Mouse (Mus musculus) layer of hippocampus, adult 8-10 months (tissue): Measurements from ENCODE around the gene Zfhx3. TPM values are rescaled to one million over a fixed set of nuclear protein-coding genes. Genes with fewer than 3 reads are reported as not detected.

ENCODE experiments used
- DNase-seq, 2 experiments: peaks; one replicate each; pipeline ENCODE4 v3.0.0; 2022; ENCODE audit warnings: low spot score in 2 of 2
- total RNA-seq, 4 experiments: library from RNA; stranded (reverse); gene quantifications; 2 replicates each; pipeline ENCODE4 v1.2.4; 2022

Gene Zfhx3
- total RNA-seq, 4 experiments from 2014 or later: 4.5 to 7.6 (median 6.7) TPM

DNA sequence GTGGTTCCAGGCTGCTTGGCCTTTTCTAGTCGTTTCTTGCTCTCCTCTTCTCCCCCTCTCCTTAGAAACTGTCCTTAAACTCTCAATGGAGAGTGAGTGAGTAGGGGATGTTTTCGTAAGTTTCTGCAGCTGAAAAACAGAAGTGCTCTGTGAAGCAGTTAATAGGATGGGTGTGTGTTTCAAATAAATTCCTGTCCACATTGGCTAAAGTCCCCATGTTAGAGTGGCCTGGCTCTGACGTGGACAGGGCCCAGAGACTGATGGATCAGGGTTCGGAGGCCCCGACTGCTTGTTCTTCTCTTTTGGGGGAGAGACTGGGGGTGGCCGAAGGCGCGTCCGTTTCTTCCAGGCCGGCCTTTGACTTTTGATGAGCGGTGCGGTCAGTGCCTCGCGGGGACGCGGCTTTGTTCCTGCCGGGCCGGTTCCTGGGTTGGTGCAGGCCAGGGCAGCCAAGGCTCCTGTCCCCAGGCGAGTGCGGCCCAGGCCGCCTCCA lies 771.7 kb downstream of the Zfhx3 start:
- DNase-seq: no peak

DNA sequence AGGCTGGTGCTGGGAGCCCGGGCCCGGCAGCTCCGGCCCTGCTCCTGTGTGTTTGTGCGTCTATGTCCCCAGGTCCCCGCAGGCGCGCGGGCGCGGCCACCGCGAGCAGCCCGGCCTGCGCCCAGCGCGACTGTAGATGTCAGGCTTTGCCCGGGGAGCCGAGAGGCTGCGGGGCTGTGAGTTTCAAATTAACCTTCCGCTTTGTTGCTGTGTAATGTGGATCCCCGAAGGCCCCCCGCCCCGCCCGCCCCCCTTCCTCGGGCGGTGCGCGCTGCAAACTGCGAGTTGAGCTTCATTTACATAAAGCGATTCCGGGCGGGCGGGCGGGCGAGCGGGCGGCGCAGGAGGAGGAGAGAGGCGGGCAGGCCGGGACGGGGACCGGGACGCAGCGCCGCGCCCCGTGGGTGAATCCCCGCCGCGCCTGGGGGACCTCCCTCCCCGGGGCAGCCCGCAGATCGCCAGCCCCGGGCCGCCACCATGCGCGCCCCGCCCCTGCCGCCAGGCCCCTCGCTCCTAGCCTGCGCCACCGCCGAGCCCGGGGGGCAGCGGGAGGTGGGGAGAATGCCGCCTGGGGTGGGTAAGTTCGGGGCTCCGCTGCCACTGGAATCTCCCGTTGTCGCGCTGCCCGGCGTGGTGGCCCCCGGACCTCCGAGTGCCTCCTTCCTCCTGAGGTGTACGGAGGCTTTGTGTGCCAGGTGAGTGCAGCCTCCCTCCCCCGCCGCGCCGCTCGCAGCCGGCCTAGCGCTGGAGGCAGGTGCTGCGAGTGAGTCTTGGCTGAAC lies 772.4 kb downstream of the Zfhx3 start:
- DNase-seq: no peak

DNA sequence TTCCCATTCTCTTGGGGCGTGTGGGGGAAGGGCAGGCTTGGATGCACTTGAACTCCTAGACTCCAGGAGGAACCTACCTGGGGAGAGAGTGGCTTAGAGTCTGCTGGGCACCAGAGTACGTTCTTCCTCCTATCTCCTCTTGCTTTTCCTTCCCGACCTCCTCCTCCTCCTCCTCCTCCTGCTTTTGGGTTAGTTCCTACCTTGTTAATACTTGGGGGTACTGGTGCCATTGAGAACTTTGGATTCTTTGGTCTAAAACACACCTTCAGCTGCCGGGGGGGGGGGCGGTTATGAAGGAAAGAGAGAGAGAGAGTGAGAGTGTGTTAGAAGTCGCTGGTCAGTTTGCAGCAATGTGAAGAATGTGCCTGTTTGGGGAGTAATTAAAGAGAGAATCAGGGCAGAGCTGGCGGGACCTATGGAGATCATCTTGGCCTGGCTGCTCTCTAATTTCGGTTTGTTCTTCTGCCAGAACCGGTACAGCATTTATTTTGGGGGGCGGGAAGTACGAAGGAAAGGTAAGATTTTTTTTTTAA lies 773.0 kb downstream of the Zfhx3 start:
- no peak for DNase-seq

DNA sequence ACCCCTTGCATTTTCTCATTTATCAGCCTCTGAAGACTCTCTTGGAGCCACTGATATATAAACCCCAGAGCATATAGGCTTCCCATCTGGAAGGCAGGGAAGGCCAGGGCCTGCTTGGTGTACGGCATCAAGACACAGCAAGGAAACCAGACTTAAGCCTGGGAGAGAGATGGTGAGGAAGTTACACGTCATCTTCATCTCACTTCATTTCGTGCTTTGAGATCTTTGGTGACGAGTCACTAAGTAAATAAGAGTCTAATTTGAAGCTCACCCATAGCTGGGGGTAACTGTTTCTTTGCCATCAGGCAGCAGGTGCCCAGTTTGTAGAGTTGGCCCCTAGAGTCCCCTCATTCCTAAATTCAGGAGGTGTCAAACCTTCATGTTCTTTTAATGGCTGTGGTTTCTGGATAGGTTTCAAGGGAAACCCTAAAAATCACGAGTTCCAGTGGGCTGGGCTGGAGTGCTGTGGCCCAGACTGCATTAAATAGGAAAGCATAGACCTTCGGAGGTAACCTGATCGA lies 773.9 kb downstream of the Zfhx3 start:
- no peak for DNase-seq

DNA sequence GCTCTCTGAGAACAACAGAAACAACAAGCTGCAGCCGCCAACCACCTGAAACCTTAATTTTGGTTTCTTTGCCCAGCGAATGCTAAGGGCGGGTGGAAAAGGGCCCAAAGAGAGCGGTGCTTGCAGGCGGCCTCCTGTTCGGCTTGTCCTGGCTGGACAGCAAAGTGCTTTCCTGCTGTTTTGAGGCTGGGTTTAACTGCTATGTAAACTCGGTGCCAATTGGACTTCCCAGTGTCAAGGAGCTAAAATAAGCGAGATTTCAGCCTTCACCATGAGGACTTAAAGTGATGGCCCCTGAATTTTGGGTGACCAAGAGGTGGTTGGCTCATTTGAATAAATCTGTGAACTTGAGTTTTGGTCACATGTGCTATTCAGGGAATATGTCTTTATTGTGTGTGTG lies 775.1 kb downstream of the Zfhx3 start:
- no peak for DNase-seq

DNA sequence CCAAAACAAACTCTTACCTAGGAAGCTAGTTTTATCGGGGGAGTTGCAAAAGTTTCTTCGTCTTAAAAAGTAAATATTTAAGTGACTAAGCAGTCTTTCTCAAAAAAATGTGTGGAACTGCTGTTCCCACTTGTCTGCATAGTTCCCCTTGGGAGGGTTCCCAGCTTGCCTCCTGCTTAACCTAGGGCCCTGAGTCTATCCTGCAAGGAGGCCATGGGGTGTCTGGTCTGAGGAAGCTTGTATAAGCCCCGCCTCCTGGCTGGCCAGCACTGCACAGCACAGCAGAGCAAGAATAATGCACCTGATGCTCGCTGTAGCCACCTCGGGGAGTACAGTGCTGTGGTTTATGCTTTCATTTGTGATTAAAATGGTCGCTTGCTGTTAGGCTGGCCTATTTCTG lies 775.6 kb downstream of the Zfhx3 start:
- DNase-seq: no peak

DNA sequence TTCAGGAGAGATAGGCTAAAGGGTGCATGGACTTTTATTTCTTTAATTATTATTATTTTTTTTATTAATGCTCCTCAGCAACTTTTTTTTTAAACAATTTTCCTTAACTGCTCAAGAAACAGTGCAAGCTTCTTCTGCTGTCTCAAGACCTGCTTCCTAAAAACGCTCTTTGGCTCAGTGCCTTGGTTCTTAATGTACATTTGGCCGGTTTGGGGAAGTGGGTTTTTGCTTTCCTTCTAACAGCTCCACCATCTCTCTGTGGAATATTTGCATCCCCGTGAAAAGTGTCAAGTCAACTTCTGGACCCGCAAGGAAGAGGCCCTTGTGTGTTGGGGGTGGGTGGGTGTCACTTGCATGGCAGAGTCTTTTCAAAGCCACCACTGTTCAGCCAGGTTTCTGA lies 778.4 kb downstream of the Zfhx3 start:
- no peak for DNase-seq

DNA sequence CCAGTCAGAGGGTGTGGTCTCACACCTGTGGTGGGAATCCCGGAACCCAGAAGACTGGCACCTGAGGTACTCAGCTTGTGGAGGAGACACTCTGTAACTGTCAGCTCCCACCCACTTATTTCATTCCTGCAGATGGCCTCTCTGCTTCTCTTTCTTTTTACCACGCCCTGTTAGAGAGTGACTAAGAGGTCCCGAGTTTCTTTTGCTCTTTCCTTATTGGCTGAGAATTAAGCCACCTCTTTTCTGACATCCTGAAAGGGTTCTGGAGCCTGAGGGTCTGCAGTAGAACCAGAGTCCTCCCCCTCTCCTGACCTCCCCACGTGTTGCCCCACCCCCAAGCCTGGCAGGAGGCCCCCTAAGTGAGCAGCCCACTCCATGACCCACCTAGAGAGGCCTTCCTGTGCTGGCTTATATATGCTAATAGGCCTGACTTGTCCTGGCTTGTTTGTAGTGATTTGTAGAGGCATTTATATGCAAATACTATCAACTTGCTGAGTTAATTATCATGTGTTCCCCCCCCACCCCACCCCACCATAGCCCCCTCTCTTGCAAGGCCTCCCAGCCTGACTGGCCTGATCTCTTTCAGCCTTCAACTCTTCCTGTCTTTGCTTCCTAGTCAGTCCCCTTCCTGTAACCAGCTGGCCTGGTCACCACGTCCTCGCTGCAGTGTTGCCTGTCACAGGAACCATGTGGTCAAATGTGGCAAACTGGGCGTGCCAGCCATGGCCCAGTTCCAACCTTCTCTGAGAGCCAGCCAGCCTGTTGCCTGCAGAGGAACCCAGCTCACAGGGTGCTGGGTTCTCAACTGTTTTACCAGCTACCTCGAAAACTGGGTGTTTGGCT lies 780.4 kb downstream of the Zfhx3 start:
- peak; percentile 20 to 36 for DNase-seq

DNA sequence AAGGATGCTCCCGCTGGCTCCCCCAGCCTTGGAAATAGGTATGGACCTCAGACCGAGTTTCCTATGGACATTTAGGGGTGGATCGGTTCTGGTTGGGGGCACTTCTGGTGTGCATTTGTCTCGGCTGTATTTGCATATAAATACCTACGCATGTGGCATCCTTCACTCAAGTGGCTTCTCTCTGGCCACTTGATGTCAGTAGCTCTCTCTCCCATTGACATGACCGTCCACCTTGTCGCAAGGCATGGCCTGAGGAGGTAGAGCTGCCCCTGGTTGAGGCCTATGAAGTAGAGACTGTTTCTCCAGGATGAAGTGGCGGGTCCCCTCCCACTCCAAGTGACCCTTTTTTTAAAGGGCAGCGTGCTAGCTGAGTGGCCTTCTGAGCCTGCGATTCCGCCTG lies 781.2 kb downstream of the Zfhx3 start:
- no peak for DNase-seq

DNA sequence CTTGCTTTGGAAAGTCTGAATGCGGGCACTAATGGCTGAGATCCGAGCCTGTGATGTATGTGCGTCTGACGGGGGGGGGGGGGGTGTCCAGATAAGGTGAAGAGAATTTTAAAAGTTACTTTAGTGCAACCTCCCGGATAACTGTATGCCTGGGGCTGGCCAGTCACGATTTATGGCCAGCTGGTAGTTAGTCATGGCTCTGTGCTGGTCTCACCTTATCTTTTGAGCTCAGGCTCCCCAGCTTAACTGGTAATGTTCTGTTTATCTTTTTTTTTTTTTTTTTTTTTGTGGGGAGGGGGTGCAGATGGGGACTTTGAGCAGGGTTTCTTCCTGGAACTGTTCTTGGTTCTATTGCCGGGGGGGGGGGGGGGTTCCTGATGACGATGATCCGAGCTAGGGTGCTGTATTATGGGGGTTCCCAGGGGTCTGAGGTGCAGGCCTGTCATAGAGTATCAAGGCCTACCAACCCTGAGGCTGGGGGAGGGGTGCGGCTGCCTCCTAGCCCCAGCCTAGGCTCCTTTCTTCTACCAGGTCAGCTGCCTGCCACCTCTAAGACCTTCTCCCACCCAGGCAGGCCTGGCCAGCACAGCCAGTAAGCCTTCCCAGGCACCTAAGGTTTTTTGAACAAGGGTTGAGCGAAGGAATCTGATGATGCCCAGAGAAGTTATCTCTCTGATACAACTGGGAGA lies 782.5 kb downstream of the Zfhx3 start:
- DNase-seq: no peak

DNA sequence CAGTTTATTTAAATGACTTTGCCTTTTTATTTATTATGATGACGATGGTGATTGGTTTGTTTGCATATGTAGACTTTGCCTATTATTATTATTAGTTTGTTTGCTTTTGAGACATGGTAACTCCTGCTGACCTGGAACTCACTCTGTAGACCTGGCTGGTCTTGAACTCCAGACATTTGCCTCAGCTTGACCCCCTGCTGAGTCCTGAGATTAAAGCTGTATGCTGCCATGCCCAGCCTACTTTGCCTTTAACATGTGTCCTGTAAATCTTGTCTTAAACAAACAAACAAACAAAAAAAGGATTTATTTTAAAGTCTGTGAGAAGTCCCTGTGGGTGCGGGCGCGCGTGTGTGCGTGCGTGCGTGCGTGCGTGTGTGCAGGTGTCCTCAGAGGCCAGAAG lies 783.2 kb downstream of the Zfhx3 start:
- no peak for DNase-seq

DNA sequence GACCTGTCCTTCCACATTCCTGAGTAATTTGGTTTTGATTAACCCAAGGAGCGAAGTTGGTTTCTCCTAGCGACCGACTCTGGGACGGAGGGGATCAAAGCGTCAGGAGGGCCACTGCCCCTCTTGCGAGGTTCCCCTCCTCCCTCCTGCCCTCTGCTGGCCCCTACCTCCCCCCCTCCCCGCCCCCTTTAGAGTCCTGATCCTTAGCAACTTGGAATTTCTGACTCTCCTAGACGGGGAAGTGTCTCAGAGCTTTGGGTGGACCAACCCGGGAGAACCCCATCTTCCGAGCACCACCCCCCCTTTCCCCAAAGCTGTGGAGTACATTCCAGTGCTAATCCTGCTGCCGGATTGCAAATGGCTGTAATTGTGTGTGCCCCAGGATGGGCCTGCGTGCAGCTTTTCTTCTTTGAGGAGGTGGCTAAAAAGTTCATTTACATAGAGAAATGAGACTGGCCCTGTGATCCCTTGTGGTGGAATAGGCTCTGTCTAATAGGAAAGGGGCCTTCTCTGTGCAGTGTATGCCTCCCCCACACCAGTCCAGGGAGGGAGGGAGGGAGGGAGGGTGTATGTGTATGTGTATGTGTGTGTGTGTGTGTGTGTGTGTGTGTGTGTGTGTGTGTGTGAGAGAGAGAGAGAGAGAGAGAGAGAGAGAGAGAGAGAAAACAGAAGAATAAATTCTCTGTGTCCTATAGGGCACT lies 784.2 kb downstream of the Zfhx3 start:
- no peak for DNase-seq

DNA sequence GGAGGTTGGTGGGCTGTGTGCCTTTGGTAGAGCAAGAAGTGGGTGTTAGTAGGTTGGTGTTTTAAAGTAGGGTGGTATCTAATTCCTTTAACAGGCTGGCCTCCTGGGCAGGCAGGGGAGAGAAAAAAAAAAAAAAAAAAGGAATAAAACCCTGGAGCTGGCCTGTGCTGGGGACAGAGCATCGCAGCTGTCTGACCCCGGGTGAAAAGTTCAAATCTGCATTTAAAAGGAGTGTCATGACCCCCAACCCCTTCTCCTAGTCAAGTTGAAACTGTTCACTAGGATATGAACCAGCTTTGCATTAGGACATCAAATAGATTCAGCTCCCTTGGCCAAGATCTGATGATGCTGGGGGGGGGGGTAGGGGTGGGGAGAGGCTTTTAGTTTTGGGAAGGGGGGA lies 786.7 kb downstream of the Zfhx3 start:
- no peak for DNase-seq

DNA sequence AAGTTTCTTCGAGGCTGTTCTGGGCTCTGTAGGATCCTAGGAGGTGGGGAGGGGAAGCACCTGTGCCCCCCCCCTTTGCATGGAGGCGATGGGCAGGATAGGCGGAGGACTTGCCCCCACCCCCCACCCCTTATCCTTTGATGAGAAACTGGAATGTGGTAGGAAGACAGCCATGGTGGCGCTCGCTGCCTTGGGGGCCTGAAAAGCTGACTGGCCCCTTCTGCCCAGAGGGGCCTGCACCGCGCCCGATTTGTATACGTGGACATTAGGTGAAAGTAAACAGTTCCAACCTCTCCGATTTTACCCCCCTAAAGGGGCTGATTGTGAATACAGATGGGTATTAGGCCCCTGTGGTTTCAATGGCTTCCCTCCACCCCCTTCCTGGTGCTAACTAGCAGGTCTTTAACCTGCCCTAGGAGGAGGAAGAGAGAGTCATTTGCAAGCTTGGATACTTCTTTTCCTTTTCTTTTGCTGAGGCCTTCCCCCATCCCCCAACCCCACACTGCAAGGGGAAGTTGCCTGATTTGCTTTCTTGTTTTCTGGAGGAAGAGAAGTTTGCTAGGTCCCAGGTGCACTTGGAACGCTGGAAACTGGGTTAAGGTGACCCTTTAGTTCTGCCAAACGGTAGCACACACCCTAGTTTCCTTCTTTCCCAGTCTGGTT lies 787.4 kb downstream of the Zfhx3 start:
- no peak for DNase-seq

DNA sequence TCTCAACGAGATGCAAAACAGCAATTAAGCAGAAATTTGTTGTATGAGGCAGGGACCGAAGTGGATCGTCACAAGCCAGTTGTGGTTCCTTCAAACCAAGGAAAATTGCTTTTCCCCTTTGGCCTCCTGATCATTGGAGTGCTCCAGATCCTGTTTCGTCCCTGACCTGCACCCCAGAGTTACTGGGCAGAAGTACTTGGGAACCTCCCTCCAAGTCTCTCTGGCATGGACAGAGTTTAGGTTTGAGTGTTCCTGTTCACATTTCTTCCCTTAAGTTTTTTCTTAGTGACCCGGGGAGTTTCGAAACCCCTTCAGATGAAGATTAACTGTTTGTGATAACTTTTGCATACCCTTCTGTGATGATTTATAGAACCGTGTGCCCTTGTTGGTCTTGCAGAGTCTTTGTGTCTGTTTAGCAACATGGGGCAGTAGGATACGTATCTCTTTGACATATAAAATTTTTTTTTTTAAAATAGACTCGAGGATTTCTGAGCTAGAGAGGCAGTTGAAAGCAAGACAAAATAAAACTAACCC lies 788.5 kb downstream of the Zfhx3 start:
- no peak for DNase-seq

DNA sequence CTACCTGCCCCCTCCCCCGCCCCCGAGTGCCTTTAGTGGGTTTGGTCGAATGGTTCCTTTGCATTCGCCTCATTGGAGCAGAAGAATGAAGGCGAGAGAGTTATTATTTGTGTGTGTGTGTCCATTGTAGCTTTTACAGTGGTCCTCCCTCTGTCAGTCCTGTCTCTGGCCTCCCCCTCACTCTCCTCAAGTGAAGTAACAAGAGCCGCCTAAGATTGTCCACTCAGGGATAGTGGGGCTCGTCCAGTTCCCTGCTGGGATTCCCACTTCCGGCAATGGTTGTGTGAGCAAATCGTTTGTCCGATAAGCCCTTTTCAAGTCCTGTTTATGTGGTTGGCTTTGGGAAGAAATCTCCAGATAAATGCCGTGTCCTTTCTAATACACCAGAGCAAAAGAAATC lies 790.1 kb downstream of the Zfhx3 start:
- no peak for DNase-seq

DNA sequence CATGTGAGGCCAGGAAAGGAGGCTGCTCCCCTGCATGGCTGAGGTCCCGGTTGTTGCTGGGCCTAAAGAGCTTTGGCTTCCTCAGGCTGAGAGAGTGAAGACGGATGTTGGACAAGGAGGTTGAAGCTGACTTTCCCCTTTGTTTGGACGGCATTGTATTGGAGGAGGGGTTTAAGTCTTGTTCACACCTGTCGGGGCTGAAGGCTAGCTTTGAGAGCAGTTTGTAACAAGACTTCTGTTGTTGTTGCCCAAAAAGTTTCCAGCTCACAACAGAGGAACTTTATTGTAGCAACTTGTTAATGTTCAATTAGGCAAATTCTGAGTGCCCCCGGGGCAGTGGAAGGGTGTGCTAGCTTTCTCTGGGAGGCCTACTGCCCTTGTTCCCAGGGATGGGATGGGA lies 790.9 kb downstream of the Zfhx3 start:
- no peak for DNase-seq

DNA sequence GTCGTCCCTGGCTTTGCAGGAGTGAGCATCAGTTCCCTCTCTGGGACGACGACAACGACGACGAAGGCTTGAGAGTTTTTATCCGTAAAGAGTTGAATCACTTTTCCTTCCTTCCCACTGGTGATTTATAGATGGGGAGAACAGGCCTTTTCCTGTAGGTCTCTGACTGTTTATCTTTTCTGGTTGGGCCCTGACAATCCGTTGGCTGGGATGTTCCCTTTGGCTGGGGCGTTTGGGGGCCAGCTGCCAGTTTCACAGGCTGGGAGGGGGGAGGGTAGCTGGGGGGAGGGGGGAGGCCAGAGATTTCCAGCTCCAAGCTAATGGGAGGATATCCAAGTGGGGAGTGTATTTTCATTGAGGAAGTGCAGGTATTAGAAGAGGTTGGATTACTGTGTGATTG lies 794.0 kb downstream of the Zfhx3 start:
- DNase-seq: no peak

DNA sequence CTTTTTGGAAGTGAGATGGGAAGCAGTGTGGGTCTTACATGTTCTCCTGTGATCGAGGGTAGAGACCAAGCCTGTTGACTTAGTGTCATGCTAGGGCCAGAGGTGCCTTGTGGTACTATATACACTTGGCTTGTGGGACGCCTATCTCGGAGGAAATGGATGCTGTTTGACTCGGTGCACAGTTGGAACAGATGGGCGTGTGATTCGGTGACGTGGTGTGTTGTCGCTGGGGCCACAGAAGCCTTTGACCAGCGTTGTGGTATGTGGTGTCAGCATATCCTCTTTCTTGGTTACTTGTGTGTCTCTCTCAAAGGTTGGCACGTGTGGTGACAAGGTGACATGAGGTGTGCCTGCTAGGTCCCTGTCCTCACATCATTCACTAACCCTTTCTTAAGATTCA lies 795.7 kb downstream of the Zfhx3 start:
- DNase-seq: no peak

DNA sequence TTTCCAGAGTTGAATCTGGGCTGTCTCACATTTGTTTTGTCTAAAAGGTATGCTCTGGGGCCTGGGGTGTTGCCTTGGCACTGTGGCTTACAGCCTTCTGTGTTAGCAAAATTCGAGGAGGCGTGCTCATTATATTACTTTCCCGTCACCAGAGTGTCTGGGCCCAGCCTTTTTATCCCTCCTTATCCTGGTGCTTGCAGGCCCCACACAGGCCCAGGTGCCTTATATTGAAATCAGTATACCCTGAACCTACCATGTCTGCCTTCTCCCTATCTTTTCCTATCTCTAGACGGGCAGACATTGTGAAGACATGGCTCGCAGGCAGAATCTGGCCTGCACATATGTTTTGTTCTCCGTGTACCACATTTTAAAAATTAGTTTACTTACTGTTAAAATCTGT lies 797.1 kb downstream of the Zfhx3 start:
- no peak for DNase-seq
